Comparison of ENCODE assay signal across 8 mouse cellular contexts in genomic region chr17:34587423-34587811, GRCm38 (mm10). TPM values are rescaled to one million over a fixed set of nuclear protein-coding genes. Genes with fewer than 3 reads are reported as not detected.
DNase-seq lines count a peak whose midpoint lies in the region; ATAC-seq and TF ChIP-seq lines count a peak whose summit lies in the region.

No protein-coding gene starts in this region.

- 0% methylated on average over 1 of the region's 50 CpGs for WGBS in embryonic facial prominence, embryonic 14.5 days
- 0% methylated on average over 25 of the region's 50 CpGs for WGBS in limb, embryonic 14.5 days
- under 1% methylated on average over 49 of the region's 50 CpGs for whole genome bisulfite sequencing in midbrain, embryonic 16.5 days
- WGBS in spleen, adult 2 months = 1% methylated on average over 50 of the region's 50 CpGs

- TF ChIP-seq CTCF in spleen, adult 2 months (IDR thresholded peaks at IDR 0.05; ENCODE audit: extremely low read depth, insufficient read depth, insufficient read length, insufficient replicate concordance) = no peak

- H3K4me3 ChIP-seq in embryonic facial prominence, embryonic 14.5 days (ENCODE audit: low read depth, low read length) = peak overlapping the region; percentile 80
- peak overlapping the region; percentile 75 for H3K4me3 ChIP-seq in limb, embryonic 14.5 days (replicated peaks; ENCODE audit: low read length)
- peak overlapping the region; percentile 71 for H3K4me3 ChIP-seq in midbrain, embryonic 16.5 days (ENCODE audit: low read depth, low read length)
- peak overlapping the region; percentile 89 for H3K4me3 ChIP-seq in spleen, adult 2 months (ENCODE audit: extremely low read depth, insufficient read depth, insufficient read length)

- TF ChIP-seq POLR2A in limb, embryonic 14.5 days (IDR thresholded peaks at IDR 0.05; ENCODE audit: borderline replicate concordance, extremely low read depth, insufficient read depth, insufficient read length) = 0 out of 2 replicates have a peak, but pooled peaks have one; percentile 52
- peak; percentile 97 for TF ChIP-seq POLR2A in spleen, adult 2 months (IDR thresholded peaks at IDR 0.05; ENCODE audit: low read depth, low read length)

- peak; percentile 89 for DNase-seq in 3T3-L1 (ENCODE audit: low read depth, low spot score)
- DNase-seq in adrenal gland, postnatal 4 days (ENCODE audit: low spot score in 2 of 2) = peak; percentile 93 to 97
- peak; percentile 97 for DNase-seq in embryonic facial prominence, embryonic 14.5 days (ENCODE audit: low spot score)
- peak; percentile 93 for DNase-seq in heart, adult 8-10 months (ENCODE audit: low spot score)
- peak; percentile 98 for DNase-seq in kidney, adult 9 months
- peak; percentile 95 for DNase-seq in limb, embryonic 14.5 days (ENCODE audit: low spot score)
- peak; percentile 83 to 97 for DNase-seq in spleen, adult 2 months (ENCODE audit: low read depth in 1 of 2, low spot score in 2 of 2)

- peak overlapping the region; percentile 96 for H3K9ac ChIP-seq in embryonic facial prominence, embryonic 14.5 days (ENCODE audit: low read depth, low read length)
- H3K9ac ChIP-seq in limb, embryonic 14.5 days (ENCODE audit: low read depth, low read length, severe bottlenecking) = peak overlapping the region; percentile 90
- peak overlapping the region; percentile 90 for H3K9ac ChIP-seq in midbrain, embryonic 16.5 days (ENCODE audit: low read depth, low read length)

- no peaks in the 10 kb centered on the region for H3K36me3 ChIP-seq in embryonic facial prominence, embryonic 14.5 days (ENCODE audit: control insufficient read depth, insufficient read depth, low read length)
- no peaks in the 10 kb centered on the region for H3K36me3 ChIP-seq in limb, embryonic 14.5 days (ENCODE audit: control insufficient read depth, insufficient read depth, low read length)
- H3K36me3 ChIP-seq in midbrain, embryonic 16.5 days (ENCODE audit: control insufficient read depth, insufficient read depth, low read length) = no peaks in the 10 kb centered on the region
- peaks cover 3% of the 10 kb centered on the region; the same call in 1 of the 2 replicates for H3K36me3 ChIP-seq in spleen, adult 2 months (ENCODE audit: control insufficient read depth, insufficient read depth, low read length)

- no peaks in the 10 kb centered on the region for H3K27me3 ChIP-seq in embryonic facial prominence, embryonic 14.5 days (replicated peaks; ENCODE audit: control insufficient read depth, insufficient read depth, low read length)
- H3K27me3 ChIP-seq in limb, embryonic 14.5 days (ENCODE audit: control insufficient read depth, insufficient read depth, low read length) = no peaks in the 10 kb centered on the region
- H3K27me3 ChIP-seq in midbrain, embryonic 16.5 days (ENCODE audit: control insufficient read depth, insufficient read depth, low read depth, low read length) = no peaks in the 10 kb centered on the region
- no peaks in the 10 kb centered on the region for H3K27me3 ChIP-seq in spleen, adult 2 months (ENCODE audit: control insufficient read depth, insufficient read depth, low read length)

- peak; percentile 90 for ATAC-seq in embryonic facial prominence, embryonic 14.5 days (ENCODE audit: low read depth)
- ATAC-seq in limb, embryonic 14.5 days (ENCODE audit: low FRiP score, low read depth) = peak; percentile 84
- ATAC-seq in midbrain, embryonic 16.5 days = peak; percentile 82

- peak overlapping the region; percentile 99 for H3K4me2 ChIP-seq in embryonic facial prominence, embryonic 14.5 days (ENCODE audit: low read depth, low read length)
- H3K4me2 ChIP-seq in limb, embryonic 14.5 days (replicated peaks; ENCODE audit: low read depth, low read length, severe bottlenecking) = peak overlapping the region; percentile 98
- H3K4me2 ChIP-seq in midbrain, embryonic 16.5 days (ENCODE audit: low read length) = peak overlapping the region; percentile 85

- peak overlapping the region; percentile 97 for H3K27ac ChIP-seq in embryonic facial prominence, embryonic 14.5 days (replicated peaks; ENCODE audit: low read depth, low read length)
- H3K27ac ChIP-seq in limb, embryonic 14.5 days (replicated peaks; ENCODE audit: low read depth, low read length) = peak overlapping the region; percentile 95
- H3K27ac ChIP-seq in midbrain, embryonic 16.5 days (ENCODE audit: low read length) = peak overlapping the region; percentile 100
- H3K27ac ChIP-seq in spleen, adult 2 months (ENCODE audit: insufficient read depth, low read length) = peak overlapping the region; percentile 94

- peaks cover 42% of the 10 kb centered on the region for H3K4me1 ChIP-seq in embryonic facial prominence, embryonic 14.5 days (ENCODE audit: control insufficient read depth, insufficient read depth, low read length)
- peaks cover 40% of the 10 kb centered on the region for H3K4me1 ChIP-seq in limb, embryonic 14.5 days (ENCODE audit: control insufficient read depth, insufficient read depth, low read length)
- peaks cover 32% of the 10 kb centered on the region for H3K4me1 ChIP-seq in midbrain, embryonic 16.5 days (ENCODE audit: control insufficient read depth, insufficient read depth, low read length)
- H3K4me1 ChIP-seq in spleen, adult 2 months (ENCODE audit: control insufficient read depth, insufficient read depth, insufficient read length) = peaks cover 9% of the 10 kb centered on the region; the same call in 1 of the 2 replicates

- H3K9me3 ChIP-seq in embryonic facial prominence, embryonic 14.5 days (ENCODE audit: control insufficient read depth, low read length) = no peaks in the 10 kb centered on the region
- no peaks in the 10 kb centered on the region for H3K9me3 ChIP-seq in limb, embryonic 14.5 days (ENCODE audit: control insufficient read depth, low read length)
- H3K9me3 ChIP-seq in midbrain, embryonic 16.5 days (replicated peaks; ENCODE audit: control insufficient read depth, low read length, poor library complexity, severe bottlenecking) = no peaks in the 10 kb centered on the region

RNA-seq across cellular contexts. Expression of gene Gpsm3, which starts 2.2 kb away (rescaled TPM):
- 10 to 100 TPM in 1 of 2 experiments, 1 to 10 TPM in 1; 8.1 to 11.9 TPM for total RNA-seq in adrenal gland, postnatal 4 days (2021)
- polyA plus RNA-seq in embryonic facial prominence, embryonic 14.5 days (2014; fragmentation: Nextera tagmentation; extraction: Ambion mirVana) = 7.5 and 8.7 TPM in 2 replicates
- 1 to 10 TPM; 2.0 to 4.5 (median 3.1) TPM for total RNA-seq in heart, adult 8-10 months (2022)
- polyA plus RNA-seq in limb, embryonic 14.5 days (2012; rRNA removed) = 3.7 and 4.0 TPM in 2 replicates
- 7.6 and 7.9 TPM in 2 replicates for polyA plus RNA-seq in limb, embryonic 14.5 days (2014; fragmentation: Nextera tagmentation; extraction: Ambion mirVana)
- 3.9 and 4.3 TPM in 2 replicates for polyA plus RNA-seq in midbrain, embryonic 16.5 days (2015; fragmentation: Nextera tagmentation; extraction: Ambion mirVana)
- polyA plus RNA-seq in spleen, adult 2 months (2012; rRNA removed) = 68.8 and 91.0 TPM in 2 replicates

RNA-seq across cellular contexts. Expression of gene Pbx2, which starts 3.6 kb away (rescaled TPM):
- total RNA-seq in adrenal gland, postnatal 4 days (2021) = 10 to 100 TPM; 61.7 to 63.6 TPM
- polyA plus RNA-seq in embryonic facial prominence, embryonic 14.5 days (2014; fragmentation: Nextera tagmentation; extraction: Ambion mirVana) = 11.3 and 12.2 TPM in 2 replicates
- 10 to 100 TPM; 16.0 to 20.6 (median 17.6) TPM for total RNA-seq in heart, adult 8-10 months (2022)
- 141 and 149 TPM in 2 replicates for polyA plus RNA-seq in limb, embryonic 14.5 days (2012; rRNA removed)
- polyA plus RNA-seq in limb, embryonic 14.5 days (2014; fragmentation: Nextera tagmentation; extraction: Ambion mirVana) = 13.5 and 17.0 TPM in 2 replicates
- polyA plus RNA-seq in midbrain, embryonic 16.5 days (2015; fragmentation: Nextera tagmentation; extraction: Ambion mirVana) = 9.4 and 9.7 TPM in 2 replicates
- 60.4 and 69.5 TPM in 2 replicates for polyA plus RNA-seq in spleen, adult 2 months (2012; rRNA removed)

RNA-seq across cellular contexts. Expression of gene Ager, which starts 10.2 kb away (rescaled TPM):
- 1 to 10 TPM; 9.0 to 9.2 TPM for total RNA-seq in adrenal gland, postnatal 4 days (2021)
- 2.0 and 2.3 TPM in 2 replicates for polyA plus RNA-seq in embryonic facial prominence, embryonic 14.5 days (2014; fragmentation: Nextera tagmentation; extraction: Ambion mirVana)
- total RNA-seq in heart, adult 8-10 months (2022) = under 1 TPM in 2 of 4 experiments, not detected in 2; 0.14 to 0.16 TPM
- 12.2 and 13.2 TPM in 2 replicates for polyA plus RNA-seq in limb, embryonic 14.5 days (2012; rRNA removed)
- 2.1 and 2.9 TPM in 2 replicates for polyA plus RNA-seq in limb, embryonic 14.5 days (2014; fragmentation: Nextera tagmentation; extraction: Ambion mirVana)
- 0.95 and 1.1 TPM in 2 replicates for polyA plus RNA-seq in midbrain, embryonic 16.5 days (2015; fragmentation: Nextera tagmentation; extraction: Ambion mirVana)
- polyA plus RNA-seq in spleen, adult 2 months (2012; rRNA removed) = 5.2 and 5.3 TPM in 2 replicates

RNA-seq across cellular contexts. Expression of gene Rnf5, which starts 16.1 kb away (rescaled TPM):
- 10 to 100 TPM; 66.5 to 74.2 TPM for total RNA-seq in adrenal gland, postnatal 4 days (2021)
- 80.8 and 85.3 TPM in 2 replicates for polyA plus RNA-seq in embryonic facial prominence, embryonic 14.5 days (2014; fragmentation: Nextera tagmentation; extraction: Ambion mirVana)
- total RNA-seq in heart, adult 8-10 months (2022) = 10 to 100 TPM; 37.4 to 42.5 (median 39.1) TPM
- 103 and 112 TPM in 2 replicates for polyA plus RNA-seq in limb, embryonic 14.5 days (2012; rRNA removed)
- 79.5 and 83.6 TPM in 2 replicates for polyA plus RNA-seq in limb, embryonic 14.5 days (2014; fragmentation: Nextera tagmentation; extraction: Ambion mirVana)
- polyA plus RNA-seq in midbrain, embryonic 16.5 days (2015; fragmentation: Nextera tagmentation; extraction: Ambion mirVana) = 291 and 298 TPM in 2 replicates
- polyA plus RNA-seq in spleen, adult 2 months (2012; rRNA removed) = 54.1 and 61.8 TPM in 2 replicates

RNA-seq across cellular contexts. Expression of gene Agpat1, which starts 16.6 kb away (rescaled TPM):
- 10 to 100 TPM; 73.4 to 77.7 TPM for total RNA-seq in adrenal gland, postnatal 4 days (2021)
- polyA plus RNA-seq in embryonic facial prominence, embryonic 14.5 days (2014; fragmentation: Nextera tagmentation; extraction: Ambion mirVana) = 54.8 and 60.5 TPM in 2 replicates
- 10 to 100 TPM; 66.5 to 78.4 (median 73.4) TPM for total RNA-seq in heart, adult 8-10 months (2022)
- 150 and 223 TPM in 2 replicates for polyA plus RNA-seq in limb, embryonic 14.5 days (2012; rRNA removed)
- polyA plus RNA-seq in limb, embryonic 14.5 days (2014; fragmentation: Nextera tagmentation; extraction: Ambion mirVana) = 53.3 and 55.4 TPM in 2 replicates
- polyA plus RNA-seq in midbrain, embryonic 16.5 days (2015; fragmentation: Nextera tagmentation; extraction: Ambion mirVana) = 118 TPM in 2 replicates
- 156 and 187 TPM in 2 replicates for polyA plus RNA-seq in spleen, adult 2 months (2012; rRNA removed)

Comparison
In these comparisons a context has a peak if more than half of its experiments do, and no peak if none do; other contexts are left out.
1. Peak in every context shown above with its lines: DNase-seq, ATAC-seq, H3K4me3 ChIP-seq and H3K27ac ChIP-seq.